In genomic region chr2:5642624-5643023, GRCm38 (mm10) we compare ENCODE assay signal across 13 mouse cellular contexts.
DNase-seq lines count a peak whose midpoint lies in the region; TF ChIP-seq lines count a peak whose summit lies in the region.
"Had no signal": no experiment of that assay in that cellular context is flagged by ENCODE, and none has a peak within 500 bp of the region (broad histone marks: within the 10 kb centered on the region; RNA-seq: fewer than 3 reads in every experiment).

No protein-coding gene starts in this region.

- no peak for TF ChIP-seq CTCF in cerebellum, adult 2 months (IDR thresholded peaks at IDR 0.05; ENCODE audit: borderline replicate concordance, insufficient read depth, low read depth, low read length)

- WGBS in cerebellum, adult 2 months = 79% methylated on average over 5 of the region's 5 CpGs

- H3K4me1 ChIP-seq in cerebellum, adult 2 months (ENCODE audit: control insufficient read depth, insufficient read depth, low read length) = peaks cover 5% of the 10 kb centered on the region; the same call in 1 of the 2 replicates

- peak; percentile 9 to 16 for DNase-seq in spleen, postnatal 36 days (ENCODE audit: low spot score in 2 of 2)
- DNase-seq in spleen, postnatal 4 days (ENCODE audit: low spot score in 2 of 2) = no peak
- DNase-seq in T-cell, adult 2 months (ENCODE audit: low spot score) = peak; percentile 72
- DNase-seq in naive thymus-derived CD4-positive, alpha-beta T cell, adult 2 months (ENCODE audit: low read depth) = peak; percentile 71
- DNase-seq in thymus, postnatal 36 days = peak; percentile 69 to 80
- no peak for DNase-seq in cerebellum, adult 9-11 months
- no peak for DNase-seq in cerebellum, adult 2 months
- no peak for DNase-seq in yolk sac, embryonic 10.5 days (ENCODE audit: low spot score)
- DNase-seq: adrenal gland, adult 2 months; kidney, postnatal 14 days; layer of hippocampus, postnatal 36 days; lung, postnatal 14 days had no signal

- no peak overlapping the region for H3K27ac ChIP-seq in cerebellum, adult 2 months (ENCODE audit: insufficient read depth, low read length)
- H3K27ac ChIP-seq: limb, embryonic 15.5 days had no signal

- H3K4me3 ChIP-seq in cerebellum, adult 2 months (replicated peaks; ENCODE audit: insufficient read depth, low read depth, low read length) = no peak overlapping the region
- H3K4me3 ChIP-seq: limb, embryonic 15.5 days had no signal

- TF ChIP-seq POLR2A in cerebellum, adult 2 months (IDR thresholded peaks at IDR 0.05; ENCODE audit: borderline replicate concordance, insufficient read depth, low read length) = no peak

- no peaks in the 10 kb centered on the region for H3K27me3 ChIP-seq in cerebellum, adult 2 months (ENCODE audit: control insufficient read depth, insufficient read depth, low read length)
- H3K27me3 ChIP-seq: limb, embryonic 15.5 days had no signal

Comparison
In these comparisons a context has a peak if more than half of its experiments do, and no peak if none do; other contexts are left out.
1. DNase-seq: peak in spleen, postnatal 36 days (2 of 2), T-cell, adult 2 months (single experiment), naive thymus-derived CD4-positive, alpha-beta T cell, adult 2 months (single experiment) and thymus, postnatal 36 days (2 of 2); none in spleen, postnatal 4 days (0 of 2), cerebellum, adult 9-11 months (single experiment), cerebellum, adult 2 months (0 of 2) and yolk sac, embryonic 10.5 days (single experiment).